Mouse (Mus musculus) ES-E14 (cell line): Measurements from ENCODE around the gene Dhcr24. TPM values are rescaled to one million over a fixed set of nuclear protein-coding genes. Genes with fewer than 3 reads are reported as not detected.

Source experiments
- DNase-seq: peaks from one replicate; pipeline ENCODE4 v3.0.0-alpha.2; 2013; ENCODE audit warnings: low read depth, low spot score
- H3K27ac ChIP-seq: 2 replicates; pipeline ENCODE4 v1.5.1; 2012; ENCODE audit warnings: low read depth, mild to moderate bottlenecking, low read length, moderate library complexity, mixed read lengths; ENCODE audit not compliant: poor library complexity, insufficient read depth, severe bottlenecking
- H3K36me3 ChIP-seq: 2 replicates; pipeline ENCODE4 v1.6.1; 2012; ENCODE audit warnings: mild to moderate bottlenecking, low read length, moderate library complexity, mixed read lengths; ENCODE audit not compliant: control insufficient read depth, poor library complexity, insufficient read depth, severe bottlenecking
- H3K4me1 ChIP-seq, 2 experiments: fragments of 150-350 bp in 1 of 2; sonication (generic) in 1 of 2; 2 replicates each; pipeline ENCODE4 v1.6.1; 2012; ENCODE audit warnings: low read length in 2 of 2, mild to moderate bottlenecking in 1 of 2, mixed read lengths in 1 of 2; ENCODE audit not compliant: control insufficient read depth in 2 of 2, insufficient read depth in 2 of 2, poor library complexity in 1 of 2
- H3K4me3 ChIP-seq, 2 experiments: fragments of 150-350 bp in 1 of 2; sonication (generic) in 1 of 2; 2 replicates each; pipeline ENCODE4 v1.5.1; 2012; ENCODE audit warnings: low read length in 2 of 2, low read depth in 1 of 2, mild to moderate bottlenecking in 1 of 2, mixed read lengths in 1 of 2; ENCODE audit not compliant: insufficient read depth in 1 of 2, poor library complexity in 1 of 2, severe bottlenecking in 1 of 2
- H3K9ac ChIP-seq: 2 replicates; pipeline ENCODE4 v1.6.1; 2012; ENCODE audit warnings: low read depth, mild to moderate bottlenecking, low read length, mixed read lengths; ENCODE audit not compliant: poor library complexity, insufficient read depth, severe bottlenecking
- H3K9me3 ChIP-seq: fragments of 150-350 bp; sonication (generic); 2 replicates; pipeline ENCODE4 v1.6.1; 2012; ENCODE audit warnings: low read depth, mild to moderate bottlenecking, low read length; ENCODE audit not compliant: control insufficient read depth, insufficient read depth
- CHD2 ChIP-seq: IDR thresholded peaks from 2 replicates; pipeline ENCODE4 v1.6.1; 2014; ENCODE audit warnings: mild to moderate bottlenecking, low read depth, low read length, inconsistent platforms
- HCFC1 ChIP-seq: IDR thresholded peaks from 2 replicates; pipeline ENCODE4 v1.6.1; 2012; ENCODE audit warnings: low read length, inconsistent platforms, borderline replicate concordance; ENCODE audit not compliant: insufficient read depth
- ZC3H11A ChIP-seq: IDR thresholded peaks from 2 replicates; pipeline ENCODE4 v1.6.1; 2012; ENCODE audit warnings: low read depth, mild to moderate bottlenecking, inconsistent platforms, low read length, borderline replicate concordance
- ZNF384 ChIP-seq: IDR thresholded peaks from 2 replicates; pipeline ENCODE4 v1.6.1; 2012; ENCODE audit warnings: low read depth, low read length, inconsistent platforms
- in situ Hi-C, 2 experiments: fragments of 600-800 bp; cut with MboI; formaldehyde crosslinking; loops; one replicate each; pipeline ENCODE4 v1.15.1; 2025; ENCODE audit warnings: low sequenced_read_pairs in 2 of 2, inconsistent platforms in 1 of 2; ENCODE audit not compliant: unreplicated experiment in 2 of 2
- total RNA-seq: library from RNA; depleted of rRNA; stranded (reverse); fragments of 300-350 nt; gene quantifications from 2 replicates; pipeline ENCODE4 v1.2.3, GENCODE M21; 2012; rRNA removed

The Dhcr24 gene
- total RNA-seq, 1 experiment: 223 TPM

- Histone ChIP-seq H3K9me3 (no peaks in the 10 kb centered on the region), H3K27ac (no peak overlapping the region), H3K4me1 (no peaks in the 10 kb centered on the region), H3K36me3 (no peaks in the 10 kb centered on the region), H3K4me3 (no peak overlapping the region), H3K9ac (no peak overlapping the region)
- TF ChIP-seq ZC3H11A (no peak), ZNF384 (no peak), HCFC1 (no peak), CHD2 (no peak)
- DNase-seq: no peak
- in situ Hi-C loops: loop anchor here in 1 of 2 experiments (5.0 kb wide), 1 partner anchor 73 kb away; no protein-coding TSS in a partner anchor
Observed at GRCm38 (mm10) chr4:106634086-106634479, 73.2 kb downstream of the Dhcr24 start.

Other genes with a start within 250 kb of the Dhcr24 start
- 30.5 TPM in 2 replicates for gene Usp24, start 244.8 kb upstream of the Dhcr24 start, total RNA-seq
- 1.6 and 2.9 TPM in 2 replicates for gene Pcsk9, start 96.7 kb upstream of the Dhcr24 start, total RNA-seq
- gene Bsnd, start 68.8 kb upstream of the Dhcr24 start, total RNA-seq: 0.09 TPM in 1 of 2 replicates, not detected in the other
- gene Lexm, start 56.2 kb downstream of the Dhcr24 start, total RNA-seq: 2.1 and 2.9 TPM in 2 replicates
- gene Ttc22, start 61.4 kb downstream of the Dhcr24 start, total RNA-seq: 0.09 and 0.16 TPM in 2 replicates
- gene Pars2, start 90.0 kb downstream of the Dhcr24 start, total RNA-seq: 12.1 and 14.7 TPM in 2 replicates
- gene Ttc4, start 117.9 kb downstream of the Dhcr24 start, total RNA-seq: 47.1 and 48.8 TPM in 2 replicates
- gene Mroh7, start 169.9 kb downstream of the Dhcr24 start, total RNA-seq: 0.45 and 0.63 TPM in 2 replicates
- 1.4 and 2.2 TPM in 2 replicates for gene Fam151a, start 172.9 kb downstream of the Dhcr24 start, total RNA-seq
- 2.1 and 2.5 TPM in 2 replicates for gene Acot11, start 244.0 kb downstream of the Dhcr24 start, total RNA-seq